Mouse (Mus musculus): ENCODE measurements around the gene Frs2. TPM values are rescaled to one million over a fixed set of nuclear protein-coding genes. Genes with fewer than 3 reads are reported as not detected.

Frs2 gene
- polyA plus RNA-seq, 1 experiment from 2014 or later, result 18.4 TPM

DNA sequence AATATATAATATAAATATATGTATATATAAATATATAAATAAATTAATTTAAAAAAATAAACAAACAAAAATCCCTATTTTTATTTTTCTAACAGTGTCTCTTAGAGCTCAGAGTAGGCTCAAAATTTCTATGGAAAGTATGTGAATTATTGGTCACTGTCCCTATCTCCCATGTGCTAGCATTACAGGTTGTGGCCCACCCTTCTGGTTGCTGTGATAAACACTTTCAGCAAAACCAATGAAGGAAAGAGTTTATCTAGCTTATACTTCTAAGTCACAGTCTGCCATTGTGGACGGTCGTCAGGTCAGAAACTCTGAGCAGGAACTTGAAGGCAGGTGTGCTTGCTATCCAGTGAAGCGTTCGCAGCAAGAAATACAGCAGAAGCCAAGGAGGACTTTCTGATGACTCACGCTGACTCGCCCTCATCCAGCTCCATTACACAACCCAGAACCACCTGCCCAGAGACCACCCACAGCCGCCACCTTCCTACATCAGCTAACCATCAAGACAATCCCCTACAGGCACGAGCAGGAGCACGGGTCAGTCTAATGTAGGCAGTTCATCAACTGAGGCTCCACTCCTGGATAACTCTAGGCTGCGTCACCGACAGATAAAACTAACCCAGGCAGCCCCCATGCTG lies 18.6 kb upstream of the Frs2 start:
- H3K9ac ChIP-seq, result no peak overlapping the region
- peak; percentile 53; the same call in 1 of the 2 replicates for ATAC-seq (ENCODE audit: insufficient read depth, low FRiP score, low read depth)
- H3K27ac ChIP-seq, result no peak overlapping the region
- WGBS, result 79% methylated on average over 11 of the region's 11 CpGs
- H3K36me3 ChIP-seq, result no peaks in the 10 kb centered on the region
- H3K4me2 ChIP-seq, result no peak overlapping the region
- H3K4me1 ChIP-seq, result no peaks in the 10 kb centered on the region
- no peak overlapping the region for H3K4me3 ChIP-seq (replicated peaks)
- H3K27me3 ChIP-seq (replicated peaks), result no peaks in the 10 kb centered on the region
- no peaks in the 10 kb centered on the region for H3K9me3 ChIP-seq

DNA sequence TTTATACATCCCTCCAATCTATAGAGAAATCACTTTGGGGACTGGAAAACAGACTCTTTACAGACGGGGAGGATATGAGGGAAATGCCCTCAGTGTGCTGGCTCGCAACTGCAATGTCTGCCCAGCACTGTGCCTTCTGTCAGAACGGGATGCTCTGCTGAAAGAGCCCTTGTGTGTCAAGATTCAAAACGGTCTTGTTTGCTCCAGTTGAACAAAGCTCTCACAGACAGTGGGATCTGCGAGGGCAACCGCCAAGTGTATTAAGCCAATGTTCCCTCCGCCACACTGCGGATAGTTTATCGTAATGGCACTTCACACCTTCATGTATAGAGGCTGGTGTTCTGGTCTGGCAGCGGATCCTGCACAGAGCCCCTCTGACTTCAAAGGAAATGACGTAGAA lies 14.3 kb upstream of the Frs2 start:
- WGBS, result 43% methylated on average over 11 of the region's 11 CpGs
- Histone ChIP-seq H3K4me3 (replicated peaks) (no peak overlapping the region), H3K27me3 (replicated peaks) (no peaks in the 10 kb centered on the region), H3K27ac (no peak overlapping the region), H3K9ac (no peak overlapping the region), H3K4me1 (no peaks in the 10 kb centered on the region), H3K36me3 (no peaks in the 10 kb centered on the region), H3K9me3 (no peaks in the 10 kb centered on the region), H3K4me2 (no peak overlapping the region)
- no peak for ATAC-seq (ENCODE audit: insufficient read depth, low FRiP score, low read depth)

DNA sequence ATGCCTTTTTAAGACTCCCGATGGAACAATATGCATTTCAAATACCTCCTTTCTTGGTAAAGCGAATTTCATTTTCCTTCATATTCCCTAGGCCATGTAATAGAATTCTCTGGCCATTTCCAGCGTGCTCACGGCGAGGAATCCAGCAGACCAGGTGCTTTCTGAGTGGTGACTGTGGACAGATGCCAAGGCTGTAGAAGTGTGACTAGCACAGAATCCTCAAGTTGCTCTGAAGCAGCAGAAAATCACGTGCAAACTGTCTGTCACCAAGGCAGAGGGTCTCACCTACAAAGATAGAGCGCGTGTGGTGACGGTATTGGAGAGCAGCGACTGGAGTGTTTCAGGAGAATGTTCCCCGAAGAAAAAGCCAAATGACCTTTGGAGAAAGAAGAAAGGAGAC lies 11.8 kb upstream of the Frs2 start:
- Histone ChIP-seq H3K4me2 (no peak overlapping the region), H3K36me3 (no peaks in the 10 kb centered on the region), H3K4me3 (replicated peaks) (no peak overlapping the region), H3K9me3 (no peaks in the 10 kb centered on the region), H3K4me1 (no peaks in the 10 kb centered on the region), H3K27ac (no peak overlapping the region), H3K9ac (no peak overlapping the region), H3K27me3 (replicated peaks) (no peaks in the 10 kb centered on the region)
- WGBS, result 69% methylated on average over 11 of the region's 11 CpGs
- no peak for ATAC-seq (ENCODE audit: insufficient read depth, low FRiP score, low read depth)

DNA sequence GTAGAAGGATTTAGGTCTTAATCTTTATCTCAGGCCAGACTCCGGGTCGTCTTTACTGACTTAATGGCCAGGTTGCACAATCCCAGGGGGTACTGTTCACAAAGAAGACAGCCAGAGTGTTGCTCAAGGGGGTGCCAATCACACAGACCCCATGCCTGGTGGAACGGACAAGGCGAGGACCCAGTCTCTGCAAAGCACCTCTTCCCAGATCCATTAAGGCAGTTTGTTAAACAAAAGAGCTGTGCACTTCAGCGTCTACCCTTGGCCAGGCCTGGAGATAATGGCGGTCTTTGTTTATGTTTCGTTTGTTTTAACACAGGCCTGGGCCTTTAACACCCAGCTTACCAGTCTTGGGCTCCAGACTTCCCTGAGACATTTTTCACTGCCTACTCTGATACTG lies 3.9 kb upstream of the Frs2 start:
- ATAC-seq (ENCODE audit: insufficient read depth, low FRiP score, low read depth), result no peak
- no peak overlapping the region for H3K4me3 ChIP-seq (replicated peaks)
- no peaks in the 10 kb centered on the region for H3K27me3 ChIP-seq (replicated peaks)
- peak overlapping the region; percentile 65; the same call in 1 of the 2 replicates for H3K27ac ChIP-seq
- no peak overlapping the region for H3K4me2 ChIP-seq
- H3K9ac ChIP-seq, result no peak overlapping the region
- WGBS, result 23% methylated on average over 7 of the region's 7 CpGs
- peaks cover 15% of the 10 kb centered on the region for H3K4me1 ChIP-seq
- no peaks in the 10 kb centered on the region for H3K36me3 ChIP-seq
- H3K9me3 ChIP-seq, result no peaks in the 10 kb centered on the region

DNA sequence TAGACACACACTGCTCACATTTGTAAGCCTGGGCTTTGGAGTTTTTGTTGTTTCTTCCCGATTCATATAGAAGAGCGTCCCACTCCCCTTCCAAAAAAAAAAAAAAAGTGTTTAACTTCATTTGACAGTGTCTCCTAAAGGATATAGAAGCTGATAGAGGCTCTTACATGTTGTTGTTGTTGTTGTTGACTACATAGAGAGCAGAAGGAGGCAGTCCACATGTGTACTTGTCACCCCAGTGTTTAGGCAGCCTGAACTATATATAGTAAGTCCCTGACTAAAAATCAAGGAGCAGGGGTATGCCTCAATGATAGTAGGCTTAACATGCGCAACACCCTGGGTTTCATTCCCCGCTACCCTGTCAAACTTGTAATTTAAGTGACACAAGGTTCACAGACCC lies 3.3 kb upstream of the Frs2 start:
- Histone ChIP-seq H3K36me3 (no peaks in the 10 kb centered on the region), H3K9me3 (no peaks in the 10 kb centered on the region), H3K9ac (no peak overlapping the region), H3K4me2 (no peak overlapping the region), H3K4me3 (replicated peaks) (no peak overlapping the region), H3K27ac (no peak overlapping the region), H3K27me3 (replicated peaks) (no peaks in the 10 kb centered on the region), H3K4me1 (peaks cover 15% of the 10 kb centered on the region)
- WGBS, result 57% methylated on average over 4 of the region's 4 CpGs
- ATAC-seq (ENCODE audit: insufficient read depth, low FRiP score, low read depth), result no peak

DNA sequence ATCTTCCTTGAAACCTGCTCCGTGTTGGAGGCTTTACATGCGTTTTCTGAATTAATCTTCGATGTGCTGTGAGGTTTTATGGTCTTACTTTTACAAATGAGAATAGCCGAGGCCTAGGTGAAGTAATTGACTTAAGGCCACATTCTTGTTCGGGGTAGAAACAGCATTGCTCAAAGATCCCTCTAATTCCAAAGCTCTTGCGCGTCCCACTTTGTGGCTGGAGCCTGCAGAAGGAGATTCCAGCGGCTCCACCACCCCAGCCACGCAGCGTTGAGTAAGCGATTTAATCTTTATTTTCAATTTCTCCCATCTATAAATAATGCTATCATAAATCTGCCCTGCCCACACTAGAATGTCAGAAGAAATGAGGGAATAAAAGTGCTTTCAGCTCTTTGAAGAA lies 2.9 kb upstream of the Frs2 start:
- no peak for ATAC-seq (ENCODE audit: insufficient read depth, low FRiP score, low read depth)
- Histone ChIP-seq H3K4me2 (no peak overlapping the region), H3K27ac (no peak overlapping the region), H3K27me3 (replicated peaks) (no peaks in the 10 kb centered on the region), H3K4me1 (peaks cover 20% of the 10 kb centered on the region), H3K9ac (no peak overlapping the region), H3K4me3 (replicated peaks) (no peak overlapping the region), H3K9me3 (no peaks in the 10 kb centered on the region), H3K36me3 (no peaks in the 10 kb centered on the region)
- 15% methylated on average over 11 of the region's 11 CpGs for WGBS

DNA sequence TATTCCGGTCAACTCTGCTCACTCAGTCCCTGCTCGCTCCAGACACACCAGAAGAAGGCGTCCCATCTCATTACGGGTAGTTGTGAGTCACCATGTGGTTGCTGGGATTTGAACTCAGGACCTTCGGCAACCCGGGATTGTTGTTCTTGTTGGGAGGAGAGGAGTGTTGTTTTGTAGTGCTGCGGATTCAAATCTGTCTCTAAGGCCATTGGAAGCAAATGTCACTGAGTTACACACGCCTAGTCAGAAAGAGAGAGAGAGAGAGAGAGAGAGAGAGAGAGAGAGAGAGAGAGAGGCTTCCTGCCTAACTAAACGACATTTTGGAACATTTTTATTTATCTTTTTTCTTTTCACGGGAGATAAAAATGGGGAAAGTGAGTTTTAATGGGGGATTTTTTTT lies 2.4 kb upstream of the Frs2 start:
- Histone ChIP-seq H3K9ac (no peak overlapping the region), H3K9me3 (no peaks in the 10 kb centered on the region), H3K4me1 (peaks cover 23% of the 10 kb centered on the region), H3K36me3 (no peaks in the 10 kb centered on the region), H3K4me3 (replicated peaks) (no peak overlapping the region), H3K4me2 (peak overlapping the region; percentile 78), H3K27me3 (replicated peaks) (no peaks in the 10 kb centered on the region), H3K27ac (no peak overlapping the region; the same call in 1 of the 2 replicates)
- 31% methylated on average over 10 of the region's 10 CpGs for WGBS
- no peak for ATAC-seq (ENCODE audit: insufficient read depth, low FRiP score, low read depth)

DNA sequence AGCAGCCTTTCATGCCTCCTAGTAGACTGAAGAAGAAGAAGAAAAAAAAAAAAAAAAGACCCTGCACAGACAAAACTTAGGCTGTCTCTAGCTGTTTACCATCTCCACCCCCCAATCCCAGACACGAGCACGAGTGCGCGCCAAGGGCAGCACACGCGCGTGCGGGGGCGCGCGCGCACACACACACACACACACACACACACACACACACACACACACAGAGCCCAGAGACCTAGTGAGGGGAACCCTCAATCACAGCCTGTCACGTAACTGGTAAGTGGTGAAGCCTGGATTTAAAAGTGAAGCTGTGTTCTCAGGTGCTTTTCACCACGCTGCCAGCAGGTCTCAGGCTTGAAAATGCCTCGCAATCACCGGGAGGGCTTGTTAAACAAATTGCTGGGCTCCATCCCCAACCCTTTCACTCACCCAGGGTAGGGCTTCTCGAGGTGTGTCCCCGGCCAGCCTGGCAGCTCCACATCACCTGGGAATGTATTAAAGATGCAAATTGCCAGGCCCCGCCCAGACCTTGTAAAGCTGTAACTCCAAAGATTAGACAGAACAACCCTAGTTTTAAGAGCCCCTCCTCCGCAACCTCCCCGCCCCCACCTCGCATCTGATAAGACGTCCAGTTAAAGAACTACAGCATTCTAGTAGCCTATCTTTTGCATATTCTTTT lies 1.7 kb upstream of the Frs2 start:
- ATAC-seq (ENCODE audit: insufficient read depth, low FRiP score, low read depth), result peak; percentile 75
- H3K9ac ChIP-seq, result no peak overlapping the region
- H3K4me1 ChIP-seq, result peaks cover 30% of the 10 kb centered on the region
- no peaks in the 10 kb centered on the region for H3K27me3 ChIP-seq (replicated peaks)
- peak overlapping the region; percentile 78 for H3K4me2 ChIP-seq
- WGBS, result 3% methylated on average over 23 of the region's 23 CpGs
- peak overlapping the region; percentile 76; the same call in 1 of the 2 replicates for H3K27ac ChIP-seq
- H3K36me3 ChIP-seq, result no peaks in the 10 kb centered on the region
- peak overlapping the region; percentile 39 for H3K4me3 ChIP-seq (replicated peaks)
- H3K9me3 ChIP-seq, result no peaks in the 10 kb centered on the region

DNA sequence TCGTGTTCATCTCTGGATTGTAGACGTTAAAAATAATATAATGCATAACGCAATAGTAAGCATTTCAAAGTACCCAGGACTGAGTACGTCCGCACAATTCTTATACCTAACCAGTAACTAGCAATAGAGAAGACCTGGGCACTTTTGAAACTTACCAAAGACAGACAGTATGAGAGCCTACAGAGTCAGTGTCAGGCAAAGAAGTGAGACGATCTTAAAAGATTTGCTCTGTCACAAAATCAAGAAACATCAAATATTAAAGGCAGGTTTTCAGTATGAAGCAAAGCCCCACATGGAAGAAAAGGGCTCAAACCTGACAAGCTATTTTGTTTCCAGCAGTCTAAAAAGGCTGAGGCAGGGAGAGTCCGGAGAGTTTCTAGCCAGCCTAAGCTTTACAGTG lies 907 bp upstream of the Frs2 start:
- no peaks in the 10 kb centered on the region for H3K27me3 ChIP-seq (replicated peaks)
- no peaks in the 10 kb centered on the region for H3K9me3 ChIP-seq
- no peaks in the 10 kb centered on the region for H3K36me3 ChIP-seq
- H3K9ac ChIP-seq, result no peak overlapping the region
- peak overlapping the region; percentile 73 for H3K4me2 ChIP-seq
- H3K4me1 ChIP-seq, result peaks cover 33% of the 10 kb centered on the region
- H3K27ac ChIP-seq, result peak overlapping the region; percentile 40; the same call in 1 of the 2 replicates
- ATAC-seq (ENCODE audit: insufficient read depth, low FRiP score, low read depth), result no peak
- 26% methylated on average over 7 of the region's 7 CpGs for whole genome bisulfite sequencing
- H3K4me3 ChIP-seq (replicated peaks), result peak overlapping the region; percentile 75

DNA sequence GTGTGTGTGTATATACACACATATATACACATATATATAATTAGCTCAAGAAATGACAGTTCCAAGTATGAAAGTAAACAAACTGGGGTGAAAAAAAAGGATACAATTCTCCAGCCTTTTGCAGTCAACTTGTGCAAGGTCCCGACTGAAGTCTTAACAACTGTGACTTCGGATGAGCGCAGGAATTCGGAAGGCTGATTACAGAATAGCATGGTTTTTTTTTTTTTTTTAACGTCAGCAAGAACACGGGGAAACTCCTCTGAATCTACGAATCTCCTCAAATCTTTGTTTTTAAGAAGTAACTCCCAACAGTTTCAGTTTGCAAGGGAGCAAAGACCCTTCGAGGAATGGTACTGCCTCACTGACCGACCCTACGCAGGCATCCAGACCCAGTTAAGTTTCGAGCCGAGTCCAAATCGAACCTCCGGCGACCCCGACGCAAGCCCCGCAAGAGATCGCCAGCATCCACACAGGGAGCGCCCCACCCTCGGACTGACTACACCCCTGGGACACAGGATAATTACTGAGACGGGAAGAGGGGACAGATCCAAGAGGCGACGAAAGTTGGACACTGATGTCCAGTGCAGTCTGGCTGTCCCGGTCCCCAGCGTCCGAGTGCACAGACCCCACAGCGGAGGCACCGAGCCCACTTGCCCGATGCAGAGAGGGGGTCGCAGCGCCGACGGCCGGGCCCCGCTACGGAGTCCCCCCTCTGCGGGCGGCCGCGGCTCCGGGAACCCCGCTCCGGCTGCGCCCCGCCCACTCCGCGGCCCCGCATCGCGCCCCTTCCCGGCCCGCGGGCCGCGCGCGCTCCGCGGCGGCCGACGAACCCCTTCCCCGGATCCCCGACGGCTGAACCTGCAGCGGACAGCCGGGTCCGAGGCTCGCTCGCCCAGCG lies 622 bp downstream of the Frs2 start:
- Histone ChIP-seq H3K4me2 (peak overlapping the region; percentile 73), H3K27me3 (replicated peaks) (no peaks in the 10 kb centered on the region), H3K4me3 (replicated peaks) (peak overlapping the region; percentile 75), H3K9ac (peak overlapping the region; percentile 97), H3K4me1 (peaks cover 33% of the 10 kb centered on the region), H3K36me3 (no peaks in the 10 kb centered on the region), H3K9me3 (no peaks in the 10 kb centered on the region), H3K27ac (peak overlapping the region; percentile 81)
- peak; percentile 23 for ATAC-seq (ENCODE audit: insufficient read depth, low FRiP score, low read depth)
- WGBS, result under 1% methylated on average over 72 of the region's 72 CpGs

DNA sequence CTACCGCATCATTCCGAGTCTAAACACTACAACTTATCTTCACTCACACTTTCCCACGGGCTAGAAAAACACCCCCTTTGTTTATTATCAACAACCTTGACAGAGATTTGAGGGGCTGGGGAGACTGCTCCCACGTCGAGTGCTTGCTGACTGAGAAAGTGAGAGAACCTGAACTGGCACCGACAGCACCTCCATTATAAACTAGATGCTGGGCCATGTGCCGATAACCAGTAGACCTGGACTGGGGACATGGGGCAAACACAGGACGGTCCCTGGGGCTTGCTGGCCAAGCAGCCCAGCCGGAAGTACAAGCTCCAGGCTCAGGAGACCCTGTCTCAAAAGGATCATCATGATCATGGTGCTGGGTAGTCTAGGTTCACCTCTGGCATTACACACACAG lies 1.9 kb downstream of the Frs2 start:
- H3K4me3 ChIP-seq (replicated peaks), result peak overlapping the region; percentile 19; the same call in 1 of the 2 replicates
- no peaks in the 10 kb centered on the region for H3K9me3 ChIP-seq
- no peaks in the 10 kb centered on the region for H3K27me3 ChIP-seq (replicated peaks)
- no peaks in the 10 kb centered on the region for H3K36me3 ChIP-seq
- no peak overlapping the region for H3K27ac ChIP-seq
- H3K4me1 ChIP-seq, result peaks cover 27% of the 10 kb centered on the region
- H3K9ac ChIP-seq, result no peak overlapping the region
- ATAC-seq (ENCODE audit: insufficient read depth, low FRiP score, low read depth), result no peak
- WGBS, result 36% methylated on average over 9 of the region's 9 CpGs
- peak overlapping the region; percentile 39 for H3K4me2 ChIP-seq

Measured in stomach, embryonic 15.5 days (tissue).